16 mouse cellular contexts compared by ENCODE assay signal in the genomic region with DNA sequence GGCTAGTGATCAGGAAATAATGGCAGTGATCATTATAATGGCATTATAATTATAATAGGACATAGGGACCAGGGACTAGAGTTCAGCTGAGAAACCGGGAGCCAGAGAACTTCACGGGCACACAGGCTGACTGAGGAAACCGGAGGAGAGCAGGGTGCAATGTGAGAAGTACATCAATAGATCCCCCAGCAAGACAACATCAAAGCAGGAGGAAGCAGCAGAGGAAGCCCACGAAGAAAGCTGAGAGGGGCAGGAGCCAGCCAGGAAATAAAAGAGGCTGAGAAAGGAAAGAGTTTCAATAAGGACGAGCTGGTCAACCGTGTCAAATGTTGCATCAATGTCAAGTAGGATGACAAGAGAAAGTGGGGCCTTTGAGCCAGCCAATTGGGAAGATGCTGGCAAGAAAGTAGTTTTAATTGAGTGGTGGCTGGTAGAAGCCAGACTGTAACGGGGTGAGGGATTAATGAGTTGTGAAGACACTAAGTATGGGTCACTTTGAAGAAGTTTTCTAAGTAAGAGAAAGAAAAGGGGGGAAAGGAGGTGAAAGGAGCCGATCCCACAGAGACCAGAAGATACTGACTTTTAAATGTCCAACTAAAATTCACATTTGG.
DNase-seq lines count a peak whose midpoint lies in the region; ATAC-seq lines count a peak whose summit lies in the region.
"Had no signal": no experiment of that assay in that cellular context is flagged by ENCODE, and none has a peak within 500 bp of the region (broad histone marks: within the 10 kb centered on the region; RNA-seq: fewer than 3 reads in every experiment).

No protein-coding gene starts in this region.

- WGBS in hindbrain, embryonic 11.5 days, result 11% methylated on average over 8 of the region's 8 CpGs
- 13% methylated on average over 8 of the region's 8 CpGs for WGBS in hindbrain, embryonic 16.5 days
- WGBS in midbrain, embryonic 11.5 days, result 14% methylated on average over 8 of the region's 8 CpGs
- WGBS in midbrain, embryonic 10.5 days, result 13% methylated on average over 8 of the region's 8 CpGs

- H3K4me1 ChIP-seq in hindbrain, embryonic 11.5 days (replicated peaks; ENCODE audit: control insufficient read depth, insufficient read depth, low read length), result no peaks in the 10 kb centered on the region; the same call in 1 of the 2 replicates
- no peaks in the 10 kb centered on the region for H3K4me1 ChIP-seq in hindbrain, embryonic 16.5 days (ENCODE audit: control insufficient read depth, insufficient read depth, low read depth, low read length)
- H3K4me1 ChIP-seq in midbrain, embryonic 11.5 days (ENCODE audit: control insufficient read depth, insufficient read depth, low read length), result peaks cover 2% of the 10 kb centered on the region; the same call in 1 of the 2 replicates
- H3K4me1 ChIP-seq in midbrain, embryonic 10.5 days, result peaks cover 36% of the 10 kb centered on the region
- H3K4me1 ChIP-seq: midbrain, embryonic 15.5 days had no signal

- no peaks in the 10 kb centered on the region for H3K9me3 ChIP-seq in hindbrain, embryonic 11.5 days (ENCODE audit: control insufficient read depth, low read length)
- no peaks in the 10 kb centered on the region for H3K9me3 ChIP-seq in hindbrain, embryonic 16.5 days (ENCODE audit: control insufficient read depth, low read length)
- H3K9me3 ChIP-seq in midbrain, embryonic 11.5 days (ENCODE audit: control insufficient read depth, low read length), result no peaks in the 10 kb centered on the region
- no peaks in the 10 kb centered on the region for H3K9me3 ChIP-seq in midbrain, embryonic 10.5 days (replicated peaks)
- H3K9me3 ChIP-seq: midbrain, embryonic 15.5 days had no signal

- no peaks in the 10 kb centered on the region for H3K36me3 ChIP-seq in hindbrain, embryonic 11.5 days (ENCODE audit: control insufficient read depth, insufficient read depth, low read length)
- H3K36me3 ChIP-seq in hindbrain, embryonic 16.5 days (ENCODE audit: control insufficient read depth, insufficient read depth, low read length), result no peaks in the 10 kb centered on the region
- H3K36me3 ChIP-seq in midbrain, embryonic 11.5 days (ENCODE audit: control insufficient read depth, insufficient read depth, low read length), result no peaks in the 10 kb centered on the region
- H3K36me3 ChIP-seq in midbrain, embryonic 10.5 days, result no peaks in the 10 kb centered on the region
- H3K36me3 ChIP-seq: midbrain, embryonic 15.5 days had no signal

- no peaks in the 10 kb centered on the region for H3K27me3 ChIP-seq in hindbrain, embryonic 11.5 days (ENCODE audit: control insufficient read depth, insufficient read depth, low read length)
- H3K27me3 ChIP-seq in hindbrain, embryonic 16.5 days (replicated peaks; ENCODE audit: control insufficient read depth, insufficient read depth, low read length), result no peaks in the 10 kb centered on the region
- H3K27me3 ChIP-seq in midbrain, embryonic 11.5 days (ENCODE audit: control insufficient read depth, insufficient read depth, low read length), result no peaks in the 10 kb centered on the region
- H3K27me3 ChIP-seq in midbrain, embryonic 10.5 days (ENCODE audit: low read depth, poor library complexity, severe bottlenecking), result no peaks in the 10 kb centered on the region
- H3K27me3 ChIP-seq: midbrain, embryonic 15.5 days; Patski had no signal

- no peak overlapping the region for H3K27ac ChIP-seq in hindbrain, embryonic 11.5 days (ENCODE audit: low read depth, low read length)
- no peak overlapping the region for H3K27ac ChIP-seq in hindbrain, embryonic 16.5 days (ENCODE audit: low read depth, low read length)
- H3K27ac ChIP-seq in midbrain, embryonic 11.5 days (ENCODE audit: low read depth, low read length), result no peak overlapping the region
- H3K27ac ChIP-seq in midbrain, embryonic 10.5 days (replicated peaks), result no peak overlapping the region
- H3K27ac ChIP-seq: hindbrain, embryonic 14.5 days; midbrain, embryonic 15.5 days had no signal

- DNase-seq in hindbrain, embryonic 11.5 days (ENCODE audit: low spot score), result peak; percentile 13
- no peak for DNase-seq in midbrain, embryonic 11.5 days (ENCODE audit: low spot score, missing footprints)
- no peak for DNase-seq in midbrain, embryonic 10.5 days (ENCODE audit: low spot score)
- DNase-seq in lung, postnatal 4 days, result peak; percentile 14 to 35
- DNase-seq in thymus, postnatal 4 days, result peak; percentile 32
- no peak for DNase-seq in right cerebral cortex, postnatal 4 days
- DNase-seq: cerebellum, adult 9-11 months; forebrain, postnatal 0 days; gastrocnemius, postnatal 25 days; kidney, postnatal 10 days; layer of hippocampus, postnatal 36 days; liver, postnatal 0 days had no signal

- H3K4me2 ChIP-seq in hindbrain, embryonic 11.5 days (replicated peaks; ENCODE audit: low read depth, low read length), result no peak overlapping the region
- H3K4me2 ChIP-seq in hindbrain, embryonic 16.5 days (ENCODE audit: low read length), result no peak overlapping the region
- no peak overlapping the region for H3K4me2 ChIP-seq in midbrain, embryonic 11.5 days
- H3K4me2 ChIP-seq: hindbrain, embryonic 14.5 days; midbrain, embryonic 15.5 days had no signal

- no peak overlapping the region for H3K4me3 ChIP-seq in hindbrain, embryonic 11.5 days (ENCODE audit: low read depth, low read length)
- no peak overlapping the region for H3K4me3 ChIP-seq in hindbrain, embryonic 16.5 days (ENCODE audit: low read length)
- H3K4me3 ChIP-seq in midbrain, embryonic 11.5 days (ENCODE audit: low read depth, low read length), result no peak overlapping the region
- no peak overlapping the region for H3K4me3 ChIP-seq in midbrain, embryonic 10.5 days
- H3K4me3 ChIP-seq: midbrain, embryonic 15.5 days had no signal

- no peak for ATAC-seq in hindbrain, embryonic 11.5 days (ENCODE audit: low FRiP score)
- no peak for ATAC-seq in hindbrain, embryonic 16.5 days
- ATAC-seq in midbrain, embryonic 11.5 days (ENCODE audit: low FRiP score), result peak; percentile 43; the same call in 1 of the 2 replicates
- ATAC-seq: forebrain, postnatal 0 days; liver, postnatal 0 days; midbrain, embryonic 15.5 days had no signal

- no peak overlapping the region for H3K9ac ChIP-seq in hindbrain, embryonic 11.5 days (ENCODE audit: low read depth, low read length)
- H3K9ac ChIP-seq in hindbrain, embryonic 16.5 days (ENCODE audit: low read depth, low read length), result no peak overlapping the region
- no peak overlapping the region for H3K9ac ChIP-seq in midbrain, embryonic 11.5 days (ENCODE audit: low read length)
- H3K9ac ChIP-seq: forebrain, postnatal 0 days; hindbrain, embryonic 14.5 days; liver, postnatal 0 days; midbrain, embryonic 15.5 days had no signal

Comparison
In these comparisons a context has a peak if more than half of its experiments do, and no peak if none do; other contexts are left out.
1. DNase-seq: peak in hindbrain, embryonic 11.5 days (single experiment), lung, postnatal 4 days (2 of 2) and thymus, postnatal 4 days (single experiment); none in midbrain, embryonic 11.5 days (single experiment), midbrain, embryonic 10.5 days (single experiment) and right cerebral cortex, postnatal 4 days (single experiment).